Mouse (Mus musculus) C3H10T1/2 (cell line): ENCODE measurements around the gene Hist1h4i. TPM values are rescaled to one million over a fixed set of nuclear protein-coding genes. Genes with fewer than 3 reads are reported as not detected.

ENCODE experiments used
- polyA plus RNA-seq, 2 experiments: library from polyadenylated mRNA; unstranded; fragments of >200 nt; fragmentation: generic; extraction: Trizol; gene quantifications; one replicate each; pipeline ENCODE4 v1.2.1; 2012; ENCODE audit warnings: missing spikeins in 2 of 2

Gene Hist1h4i
- polyA plus RNA-seq: 10 to 100 TPM; 16.9 to 37.5 TPM

GRCm38 (mm10) chr13:22041142-22041536 lies at the start of gene Hist1h4i:
Gene Hist1h4i, minus strand, starts transcription at chr13:22041362.

GRCm38 (mm10) chr13:22084140-22084539 lies 43.0 kb upstream of the Hist1h4i start, which contains the start of gene Vmn1r188:
Gene Vmn1r188, plus strand, starts transcription at chr13:22084440.

GRCm38 (mm10) chr13:22042568-22043502 lies 1.7 kb upstream of the Hist1h4i start, which contains the start of the genes Hist1h2ag and Hist1h2bj:
Gene Hist1h2ag, minus strand, starts transcription at chr13:22042944.
Gene Hist1h2bj, plus strand, starts transcription at chr13:22043214.

GRCm38 (mm10) chr13:22035267-22036148 lies 5.7 kb downstream of the Hist1h4i start, which contains the start of the genes Hist1h2ah and Hist1h2bk:
Gene Hist1h2ah, minus strand, starts transcription at chr13:22035568.
Gene Hist1h2bk, plus strand, starts transcription at chr13:22035870.

DNA sequence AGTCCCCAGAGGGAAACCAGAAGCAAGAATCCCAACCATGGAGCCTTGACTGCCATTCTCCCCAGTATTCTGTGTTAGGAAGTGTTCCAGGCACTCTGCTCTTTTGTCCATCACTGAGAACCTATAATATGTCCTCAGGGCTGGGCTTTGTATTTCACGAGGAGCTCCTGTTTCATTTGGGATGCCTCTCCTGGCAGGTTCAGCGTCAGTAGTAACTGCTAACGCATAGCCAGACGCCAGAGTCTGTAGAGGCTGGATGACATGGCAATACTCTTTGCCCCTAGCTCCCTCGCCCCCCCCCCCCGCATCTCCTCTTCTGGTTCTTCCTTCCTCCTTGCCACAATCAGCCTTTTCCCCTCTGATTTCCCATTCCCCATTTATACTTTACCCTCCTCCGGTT lies 31.5 kb downstream of the Hist1h4i start, which contains the start of gene Prss16:
Gene Prss16, minus strand, starts transcription at position 101 of the 400 bp plus-strand sequence.

Other genes starting within 250 kb of the Hist1h4i start
- gene Hist1h2bq, start 231.2 kb downstream of the Hist1h4i start, polyA plus RNA-seq: 10 to 100 TPM; 10.6 to 41.1 TPM
- gene Hist1h2ao, start 230.9 kb downstream of the Hist1h4i start, polyA plus RNA-seq: 1 to 10 TPM in 1 of 2 experiments, under 1 TPM in 1; 0.84 to 2.2 TPM
- gene Hist1h4m, start 229.6 kb downstream of the Hist1h4i start, polyA plus RNA-seq: 1 to 10 TPM in 1 of 2 experiments, not detected in 1; 2.9 TPM
- 10 to 100 TPM; 21.2 to 62.8 TPM for gene Hist1h4n, start 209.2 kb downstream of the Hist1h4i start, polyA plus RNA-seq
- gene Hist1h2ap, start 207.9 kb downstream of the Hist1h4i start, polyA plus RNA-seq: 1,000 to 10,000 TPM in 1 of 2 experiments, 100 to 1,000 TPM in 1; 1,000 to 8,126 TPM
- 10 to 100 TPM in 1 of 2 experiments, 1 to 10 TPM in 1; 8.9 to 41.0 TPM for gene Hist1h2br, start 207.6 kb downstream of the Hist1h4i start, polyA plus RNA-seq
- 1 to 10 TPM in 1 of 2 experiments, under 1 TPM in 1; 0.04 to 2.1 TPM for gene Zfp184, start 96.3 kb downstream of the Hist1h4i start, polyA plus RNA-seq
- gene Pom121l2, start 60.2 kb downstream of the Hist1h4i start, polyA plus RNA-seq: not detected
- 1 to 10 TPM; 1.1 to 3.2 TPM for gene Prss16, start 31.6 kb downstream of the Hist1h4i start, polyA plus RNA-seq
- gene Hist1h2ah, start 5.8 kb downstream of the Hist1h4i start, polyA plus RNA-seq: 10 to 100 TPM in 1 of 2 experiments, 1 to 10 TPM in 1; 5.3 to 10.8 TPM
- 10 to 100 TPM; 10.6 to 56.7 TPM for gene Hist1h2bk, start 5.5 kb downstream of the Hist1h4i start, polyA plus RNA-seq
- gene Hist1h2ag, start 1.6 kb upstream of the Hist1h4i start, polyA plus RNA-seq: 10 to 100 TPM; 16.6 to 26.8 TPM
- 10 to 100 TPM in 1 of 2 experiments, 1 to 10 TPM in 1; 5.0 to 50.5 TPM for gene Hist1h2bj, start 1.9 kb upstream of the Hist1h4i start, polyA plus RNA-seq
- not detected for gene Vmn1r188, start 43.1 kb upstream of the Hist1h4i start, polyA plus RNA-seq
- gene Vmn1r189, start 64.5 kb upstream of the Hist1h4i start, polyA plus RNA-seq: not detected
- gene Vmn1r191, start 142.6 kb upstream of the Hist1h4i start, polyA plus RNA-seq: not detected
- gene Vmn1r192, start 149.8 kb upstream of the Hist1h4i start, polyA plus RNA-seq: not detected
- gene Vmn1r193, start 181.8 kb upstream of the Hist1h4i start, polyA plus RNA-seq: not detected
- not detected for gene Vmn1r194, start 202.9 kb upstream of the Hist1h4i start, polyA plus RNA-seq
- gene Vmn1r195, start 229.2 kb upstream of the Hist1h4i start, polyA plus RNA-seq: not detected
- not detected for gene Vmn1r196, start 248.6 kb upstream of the Hist1h4i start, polyA plus RNA-seq